Mouse (Mus musculus): Measurements from ENCODE around the gene Sprtn. TPM values are rescaled to one million over a fixed set of nuclear protein-coding genes. Genes with fewer than 3 reads are reported as not detected.
A peak's percentile ranks its signal among the peaks of the same experiment; 100 is the strongest.

Gene Sprtn
- 10.3 and 10.5 TPM in 2 replicates for polyA plus RNA-seq (2015; fragmentation: Nextera tagmentation; extraction: Ambion mirVana)

- Histone ChIP-seq H3K4me1 (peaks cover 24% of the 10 kb centered on the region), H3K4me3 (peak within 1 kb of the TSS; percentile 94), H3K9me3 (no peaks in the 10 kb centered on the region), H3K9ac (peak within 1 kb of the TSS; percentile 83), H3K27ac (peak within 1 kb of the TSS; percentile 90), H3K36me3 (peaks cover 44% of the 10 kb centered on the region), H3K4me2 (peak within 1 kb of the TSS; percentile 98), H3K27me3 (no peaks in the 10 kb centered on the region)
- under 1% methylated on average over 109 of the region's 114 CpGs for WGBS
- peak; percentile 89 for ATAC-seq (ENCODE audit: borderline replicate concordance, extremely low read depth, low FRiP score, low TSS enrichment)
These were observed at the start of gene Sprtn, which contains the start of gene Exoc8 for GRCm38 (mm10) chr8:124897386-124898250. Gene Sprtn, plus strand, starts transcription at chr8:124897886. Gene Exoc8, minus strand, starts transcription at chr8:124897705.

- no peak overlapping the region for H3K4me3 ChIP-seq
- H3K27me3 ChIP-seq, result no peaks in the 10 kb centered on the region
- ATAC-seq (ENCODE audit: borderline replicate concordance, extremely low read depth, low FRiP score, low TSS enrichment), result no peak
- no peak overlapping the region for H3K27ac ChIP-seq
- H3K4me2 ChIP-seq, result no peak overlapping the region
- peaks cover 12% of the 10 kb centered on the region; the same call in 1 of the 2 replicates for H3K9me3 ChIP-seq
- WGBS, result 95% methylated on average over 1 of the region's 1 CpGs
- no peaks in the 10 kb centered on the region for H3K4me1 ChIP-seq
- no peak overlapping the region for H3K9ac ChIP-seq
- H3K36me3 ChIP-seq, result peaks cover 62% of the 10 kb centered on the region
These were observed 44.2 kb upstream of the Sprtn start for GRCm38 (mm10) chr8:124853511-124853910.

DNA sequence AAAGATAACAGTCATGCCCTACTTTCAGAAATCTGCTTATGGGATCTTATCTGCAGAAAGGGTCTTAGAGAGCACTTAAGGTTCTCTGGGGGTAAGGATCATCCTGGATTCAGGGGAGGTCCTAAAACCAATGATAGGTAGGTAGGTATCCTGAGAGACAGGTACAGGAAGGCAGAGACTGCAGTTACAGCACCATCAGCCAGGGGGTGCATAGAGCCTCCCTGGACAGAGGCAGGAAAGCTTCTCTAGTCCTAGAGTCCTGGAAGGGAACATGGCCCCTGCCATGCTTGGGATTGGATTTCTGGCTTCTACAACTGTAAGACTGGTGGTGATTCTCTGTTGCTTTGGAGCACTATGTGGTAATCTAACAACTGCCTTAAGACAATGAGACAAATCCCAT lies 38.2 kb upstream of the Sprtn start:
- Histone ChIP-seq H3K4me3 (no peak overlapping the region), H3K4me1 (peaks cover 11% of the 10 kb centered on the region), H3K27me3 (no peaks in the 10 kb centered on the region), H3K36me3 (peaks cover 59% of the 10 kb centered on the region), H3K27ac (no peak overlapping the region), H3K4me2 (no peak overlapping the region), H3K9me3 (no peaks in the 10 kb centered on the region), H3K9ac (no peak overlapping the region)
- ATAC-seq (ENCODE audit: borderline replicate concordance, extremely low read depth, low FRiP score, low TSS enrichment), result no peak

- Histone ChIP-seq H3K4me1 (peaks cover 16% of the 10 kb centered on the region), H3K27ac (no peak overlapping the region), H3K4me2 (no peak overlapping the region), H3K4me3 (no peak overlapping the region), H3K27me3 (no peaks in the 10 kb centered on the region), H3K9ac (no peak overlapping the region), H3K36me3 (peaks cover 52% of the 10 kb centered on the region), H3K9me3 (no peaks in the 10 kb centered on the region)
- 86% methylated on average over 3 of the region's 3 CpGs for WGBS
- no peak for ATAC-seq (ENCODE audit: borderline replicate concordance, extremely low read depth, low FRiP score, low TSS enrichment)
These were observed 37.5 kb upstream of the Sprtn start for GRCm38 (mm10) chr8:124860188-124860587.

DNA sequence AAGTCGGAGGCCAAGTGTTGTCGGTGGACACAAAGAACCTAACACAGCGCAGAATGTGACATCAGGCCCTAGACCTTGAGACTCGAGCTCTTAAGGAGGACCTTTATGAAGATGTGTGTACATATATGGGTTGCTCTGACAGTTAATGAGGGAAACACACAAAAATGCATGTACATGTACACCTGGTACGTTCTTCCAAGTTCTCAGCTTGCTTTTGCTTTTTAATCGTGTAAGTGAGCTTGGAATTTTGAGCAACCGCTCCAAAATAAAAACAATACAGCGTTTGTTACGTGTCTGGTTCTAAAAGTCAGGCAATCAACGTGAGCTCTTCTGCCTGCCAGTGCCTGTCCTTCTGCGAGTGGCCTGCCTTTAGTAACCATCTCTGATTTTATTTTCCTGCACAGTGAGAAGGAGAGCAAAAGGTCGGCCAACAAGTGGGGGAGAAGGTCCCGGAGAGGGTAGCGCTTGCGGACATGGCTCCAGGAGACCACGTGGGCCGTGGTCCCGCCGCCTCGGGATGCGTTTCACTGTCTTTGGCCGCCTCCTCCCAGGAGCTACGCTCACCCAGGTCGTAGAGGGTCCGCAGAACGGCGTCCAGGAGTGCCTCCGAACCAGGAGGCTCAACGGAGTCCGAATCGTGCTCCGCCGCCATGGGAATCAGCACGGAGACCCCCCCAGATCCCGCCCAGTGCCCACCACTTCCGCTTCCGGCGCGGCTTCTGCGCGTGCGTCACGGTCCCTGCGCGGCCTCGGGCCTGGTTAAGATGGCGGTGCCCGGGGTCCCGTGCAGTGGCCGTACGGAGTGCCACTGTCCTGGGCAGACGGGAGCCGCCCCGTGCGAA lies 35.1 kb upstream of the Sprtn start, which contains the start of the genes Gnpat and 2810004N23Rik:
Gnpat (plus strand) TSS at position 713 of the 842 bp plus-strand sequence.
2810004N23Rik (minus strand) TSS at position 800 of the 842 bp plus-strand sequence.
- Histone ChIP-seq H3K9me3 (no peaks in the 10 kb centered on the region), H3K4me3 (peak within 1 kb of the TSS; percentile 75), H3K27ac (peak within 1 kb of the TSS; percentile 93), H3K4me2 (peak within 1 kb of the TSS; percentile 61), H3K36me3 (peaks cover 28% of the 10 kb centered on the region), H3K9ac (peak within 1 kb of the TSS; percentile 90), H3K27me3 (no peaks in the 10 kb centered on the region), H3K4me1 (peaks cover 22% of the 10 kb centered on the region)
- peak; percentile 96 for ATAC-seq (ENCODE audit: borderline replicate concordance, extremely low read depth, low FRiP score, low TSS enrichment)
- under 1% methylated on average over 54 of the region's 55 CpGs for WGBS

- ATAC-seq (ENCODE audit: borderline replicate concordance, extremely low read depth, low FRiP score, low TSS enrichment), result peak; percentile 88; the same call in 1 of the 2 replicates
- Histone ChIP-seq H3K4me1 (peaks cover 22% of the 10 kb centered on the region), H3K27me3 (no peaks in the 10 kb centered on the region), H3K36me3 (peaks cover 22% of the 10 kb centered on the region), H3K4me3 (peak overlapping the region; percentile 75), H3K4me2 (peak overlapping the region; percentile 61), H3K9me3 (no peaks in the 10 kb centered on the region), H3K9ac (peak overlapping the region; percentile 90), H3K27ac (peak overlapping the region; percentile 93)
- under 1% methylated on average over 29 of the region's 33 CpGs for WGBS
These were observed 34.5 kb upstream of the Sprtn start for GRCm38 (mm10) chr8:124863163-124863677.

DNA sequence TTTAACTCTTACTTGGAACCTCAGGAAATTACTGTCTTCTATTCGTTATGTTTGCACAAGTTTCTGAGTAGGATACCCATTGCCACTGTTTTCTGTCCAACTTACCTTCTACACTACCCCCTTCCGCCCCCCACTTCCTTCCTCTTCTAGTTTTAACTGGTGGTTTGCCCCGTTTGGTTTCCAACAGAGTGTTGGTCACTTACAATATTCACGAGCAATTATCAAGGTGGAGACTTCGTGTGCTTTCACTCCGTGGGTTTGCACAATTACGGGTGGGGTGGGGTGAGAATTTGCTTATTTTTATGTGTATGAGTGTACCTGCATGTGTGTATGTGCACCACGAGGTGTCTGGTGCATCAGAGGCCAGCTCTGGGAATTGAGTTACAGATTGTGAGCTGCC lies 34.0 kb upstream of the Sprtn start:
- no peaks in the 10 kb centered on the region for H3K27me3 ChIP-seq

GRCm38 (mm10) chr8:124866669-124867068 lies 31.0 kb upstream of the Sprtn start:
- no peak for ATAC-seq (ENCODE audit: borderline replicate concordance, extremely low read depth, low FRiP score, low TSS enrichment)
- no peak overlapping the region for H3K9ac ChIP-seq
- peaks cover 20% of the 10 kb centered on the region for H3K4me1 ChIP-seq
- no peaks in the 10 kb centered on the region for H3K9me3 ChIP-seq
- peaks cover 6% of the 10 kb centered on the region; the same call in 1 of the 2 replicates for H3K36me3 ChIP-seq
- no peak overlapping the region for H3K4me3 ChIP-seq
- no peaks in the 10 kb centered on the region for H3K27me3 ChIP-seq
- H3K27ac ChIP-seq, result no peak overlapping the region
- WGBS, result 57% methylated on average over 3 of the region's 3 CpGs
- no peak overlapping the region for H3K4me2 ChIP-seq

More for the DNA sequence above, 34.0 kb upstream of the Sprtn start:
- no peaks in the 10 kb centered on the region for H3K9me3 ChIP-seq
- H3K4me2 ChIP-seq, result peak overlapping the region; percentile 61
- H3K4me1 ChIP-seq, result peaks cover 22% of the 10 kb centered on the region
- peak overlapping the region; percentile 90 for H3K9ac ChIP-seq
- no peak for ATAC-seq (ENCODE audit: borderline replicate concordance, extremely low read depth, low FRiP score, low TSS enrichment)
- H3K36me3 ChIP-seq, result peaks cover 17% of the 10 kb centered on the region
- H3K4me3 ChIP-seq, result peak overlapping the region; percentile 75
- 8% methylated on average over 8 of the region's 8 CpGs for WGBS
- peak overlapping the region; percentile 93 for H3K27ac ChIP-seq

DNA sequence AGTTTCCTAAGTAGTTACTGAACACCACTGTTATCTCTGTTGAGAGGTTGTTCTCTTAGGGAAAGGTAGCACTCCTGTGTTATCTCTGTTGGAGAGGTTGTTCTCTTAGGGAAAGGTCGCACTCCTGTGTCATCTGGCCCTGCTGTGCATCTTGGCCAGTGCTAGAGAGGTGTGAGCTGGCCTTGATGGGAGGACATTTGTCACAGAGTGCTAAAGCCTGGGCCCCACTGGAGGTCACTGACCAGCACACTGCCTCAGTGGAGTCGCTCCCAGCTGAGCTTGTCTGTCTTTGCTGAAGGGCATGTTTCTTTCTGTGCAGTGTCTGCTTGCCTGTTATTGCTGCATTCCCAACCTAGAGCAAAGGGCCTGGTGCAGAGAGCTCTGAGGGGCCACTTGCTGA lies 30.6 kb upstream of the Sprtn start:
- Histone ChIP-seq H3K4me1 (peaks cover 17% of the 10 kb centered on the region), H3K4me3 (no peak overlapping the region), H3K27ac (no peak overlapping the region), H3K27me3 (no peaks in the 10 kb centered on the region), H3K4me2 (no peak overlapping the region), H3K9ac (no peak overlapping the region), H3K9me3 (no peaks in the 10 kb centered on the region), H3K36me3 (peaks cover 10% of the 10 kb centered on the region)
- 48% methylated on average over 2 of the region's 2 CpGs for WGBS
- no peak for ATAC-seq (ENCODE audit: borderline replicate concordance, extremely low read depth, low FRiP score, low TSS enrichment)

DNA sequence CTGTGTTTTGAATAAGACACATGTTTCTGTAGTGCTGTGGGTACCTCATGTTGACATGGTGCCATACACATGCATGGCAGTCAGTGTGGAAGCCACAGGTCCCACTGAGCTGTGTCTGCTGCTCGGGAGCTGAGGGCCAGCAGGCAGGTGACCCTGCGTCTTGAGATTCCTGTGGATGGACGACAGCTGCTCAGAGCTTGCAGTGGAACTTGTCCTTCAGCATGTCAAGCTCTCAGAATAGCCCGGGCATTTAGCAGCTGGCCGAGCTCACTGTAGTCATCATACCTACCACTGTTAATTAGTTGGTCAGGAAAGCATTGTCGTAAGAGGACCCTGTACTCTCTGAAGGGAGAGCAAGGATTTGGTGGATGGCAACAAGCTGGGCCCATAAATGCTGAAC lies 28.0 kb upstream of the Sprtn start:
- ATAC-seq (ENCODE audit: borderline replicate concordance, extremely low read depth, low FRiP score, low TSS enrichment), result no peak
- peaks cover 36% of the 10 kb centered on the region for H3K36me3 ChIP-seq
- H3K4me1 ChIP-seq, result peaks cover 11% of the 10 kb centered on the region

DNA sequence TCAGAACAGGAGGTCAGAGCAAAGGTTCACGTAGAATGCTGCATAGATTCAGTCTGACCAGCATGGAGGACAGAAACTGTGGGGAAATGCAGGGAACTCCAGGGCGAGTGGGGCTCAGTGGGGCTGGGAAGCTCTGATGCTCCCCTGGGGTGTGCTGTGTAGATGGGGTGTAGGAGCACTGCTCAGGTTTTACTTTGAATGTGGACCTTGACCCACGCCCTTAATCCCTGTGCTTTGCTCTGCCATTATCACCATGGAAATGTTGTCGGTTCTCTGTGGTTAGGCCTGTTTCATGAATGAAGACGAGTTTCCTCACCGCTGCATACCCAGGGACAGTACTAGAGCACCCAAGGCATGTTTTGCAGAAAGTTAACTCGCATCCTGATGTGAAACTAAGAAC lies 26.2 kb upstream of the Sprtn start:
- no peaks in the 10 kb centered on the region for H3K27me3 ChIP-seq
- no peak overlapping the region for H3K4me3 ChIP-seq
- H3K27ac ChIP-seq, result no peak overlapping the region
- H3K4me1 ChIP-seq, result 0 out of 2 replicates have a peak, but pooled peaks cover 2% of the 10 kb centered on the region
- peaks cover 46% of the 10 kb centered on the region for H3K36me3 ChIP-seq
- WGBS, result 94% methylated on average over 7 of the region's 7 CpGs
- H3K9me3 ChIP-seq, result no peaks in the 10 kb centered on the region
- no peak overlapping the region for H3K9ac ChIP-seq
- no peak overlapping the region for H3K4me2 ChIP-seq
- no peak for ATAC-seq (ENCODE audit: borderline replicate concordance, extremely low read depth, low FRiP score, low TSS enrichment)

More for the DNA sequence above, 28.0 kb upstream of the Sprtn start:
- no peak overlapping the region for H3K4me3 ChIP-seq
- no peaks in the 10 kb centered on the region for H3K9me3 ChIP-seq
- H3K27ac ChIP-seq, result no peak overlapping the region
- H3K9ac ChIP-seq, result no peak overlapping the region
- no peak overlapping the region for H3K4me2 ChIP-seq
- no peaks in the 10 kb centered on the region for H3K27me3 ChIP-seq
- WGBS, result 67% methylated on average over 6 of the region's 6 CpGs

Data from lung, embryonic 15.5 days (tissue).